Mouse (Mus musculus) layer of hippocampus, adult 11-12 months (tissue): ENCODE data around the gene Mstn.

Source experiments
- DNase-seq: peaks from one replicate; pipeline ENCODE4 v3.0.0; 2022; ENCODE audit warnings: low spot score

Mstn gene

DNA sequence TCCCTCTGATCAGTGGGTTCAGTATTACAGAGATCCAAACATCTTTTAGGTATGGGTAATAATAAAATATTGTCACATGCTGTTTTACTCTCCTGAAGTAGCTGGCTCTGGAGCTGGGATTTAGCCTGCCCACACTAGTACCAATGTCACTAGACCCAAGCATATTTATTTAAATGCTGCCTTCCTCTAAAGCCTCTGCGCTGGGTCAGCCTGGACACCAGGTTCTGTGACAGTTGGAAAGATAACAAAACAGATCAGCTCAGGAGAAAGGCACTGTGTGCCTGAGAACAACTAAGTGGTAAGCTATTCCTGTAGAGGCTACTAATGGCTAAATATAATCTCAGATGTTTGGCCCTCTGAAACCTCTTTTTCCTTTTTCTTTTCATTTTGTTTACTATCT, 49.1 kb downstream of the Mstn start:
- DNase-seq = no peak
